Mouse (Mus musculus): ENCODE results near the gene Cirbp. TPM values are rescaled to one million over a fixed set of nuclear protein-coding genes. Genes with fewer than 3 reads are reported as not detected.

Cirbp gene
- polyA plus RNA-seq, 1 experiment: 150 TPM

DNA sequence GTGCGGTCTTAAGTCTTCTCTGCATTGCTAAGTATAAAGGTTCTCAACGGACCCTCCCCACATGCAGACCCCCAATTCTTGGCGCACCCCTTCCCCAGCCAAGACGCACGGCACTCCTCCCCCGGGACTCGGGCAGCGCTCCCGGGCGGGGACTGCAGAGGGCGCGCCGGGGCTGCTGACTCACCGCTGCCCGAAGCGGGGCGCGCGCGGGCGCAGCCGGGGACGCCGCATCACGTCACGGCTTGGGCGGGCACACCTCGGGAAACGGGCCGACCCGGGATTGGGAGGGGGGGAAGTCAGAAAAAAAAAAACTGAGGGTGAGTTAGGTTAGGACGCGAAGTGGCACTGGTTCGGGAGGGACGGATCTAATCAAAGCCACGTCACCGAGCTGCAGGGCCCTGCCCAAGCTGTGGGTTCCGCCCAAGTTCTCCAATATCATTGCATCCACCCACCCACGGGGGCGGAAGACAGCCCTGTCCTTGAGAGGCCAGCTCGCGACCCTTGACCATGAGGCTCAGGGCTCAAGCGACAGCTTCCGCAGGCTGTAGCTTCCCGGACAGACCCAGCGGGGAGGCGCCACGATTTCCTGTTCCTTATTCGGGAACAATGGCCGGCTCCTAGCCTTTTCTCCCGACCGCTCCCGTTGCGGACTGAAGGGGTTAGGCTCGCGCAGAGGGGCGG, 17.0 kb upstream of the Cirbp start:
- no peak for TF ChIP-seq POLR2A (IDR thresholded peaks at IDR 0.05; ENCODE audit: extremely low read depth, insufficient read depth, low read length)
- peak; percentile 32; the same call in 1 of the 2 replicates for TF ChIP-seq CTCF (IDR thresholded peaks at IDR 0.05; ENCODE audit: extremely low read depth, insufficient read depth, low read length)
- H3K4me3 ChIP-seq (ENCODE audit: insufficient read depth, low read length): peak overlapping the region; percentile 86

DNA sequence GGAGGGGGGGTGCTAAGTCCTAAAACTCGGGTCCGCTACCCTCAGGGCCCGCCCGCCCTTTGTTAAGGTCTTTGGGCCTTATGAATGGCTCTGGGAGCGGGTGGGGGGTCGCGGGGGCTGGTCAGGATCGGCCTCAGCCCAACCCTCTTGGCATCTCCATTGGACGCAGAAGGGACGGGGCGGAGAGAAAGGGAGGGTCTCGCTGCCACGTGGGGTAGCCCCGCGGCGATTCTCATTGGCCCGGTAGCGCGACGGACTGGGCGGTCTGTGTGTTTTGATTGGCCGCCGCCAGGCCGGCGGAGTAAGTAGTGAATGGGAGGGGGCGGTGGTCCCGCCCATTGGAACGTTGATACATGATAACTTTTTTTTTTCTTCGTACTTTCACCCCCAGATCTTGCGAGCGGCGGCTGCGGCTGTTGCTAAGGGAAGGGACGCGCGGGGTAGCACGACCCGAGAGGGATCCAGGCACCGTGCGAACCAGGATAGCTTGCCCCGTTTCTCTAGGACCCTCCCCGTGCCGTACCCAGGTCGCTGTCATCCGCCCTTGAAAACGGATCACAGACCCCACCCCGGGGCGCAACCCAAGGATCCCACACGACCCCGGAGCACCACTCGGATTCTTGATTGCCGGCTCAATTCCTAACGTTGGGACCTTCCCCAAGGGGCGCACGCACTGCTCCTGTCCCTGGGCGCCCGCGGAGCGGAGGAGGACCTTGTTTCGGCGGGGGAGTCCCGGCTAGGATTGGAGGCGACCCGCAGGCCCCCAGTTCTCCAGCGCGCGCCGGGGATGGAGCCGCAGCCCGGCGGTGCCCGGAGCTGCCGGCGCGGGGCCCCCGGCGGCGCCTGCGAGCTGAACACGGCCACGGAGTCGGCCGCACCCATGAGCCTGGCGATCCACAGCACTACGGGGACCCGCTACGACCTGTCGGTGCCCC, 16.2 kb upstream of the Cirbp start:
- H3K27ac ChIP-seq (ENCODE audit: insufficient read depth, low read length): peak overlapping the region; percentile 93
- no peaks in the 10 kb centered on the region; the same call in 1 of the 2 replicates for H3K4me1 ChIP-seq (ENCODE audit: control insufficient read depth, insufficient read depth, low read length)
- TF ChIP-seq POLR2A (IDR thresholded peaks at IDR 0.05; ENCODE audit: extremely low read depth, insufficient read depth, low read length) (peak; percentile 89), CTCF (IDR thresholded peaks at IDR 0.05; ENCODE audit: extremely low read depth, insufficient read depth, low read length) (no peak)
- H3K4me3 ChIP-seq (ENCODE audit: insufficient read depth, low read length): peak overlapping the region; percentile 86

More for the DNA sequence above, 17.0 kb upstream of the Cirbp start:
- Histone ChIP-seq H3K27ac (ENCODE audit: insufficient read depth, low read length) (peak overlapping the region; percentile 93), H3K4me1 (ENCODE audit: control insufficient read depth, insufficient read depth, low read length) (peaks cover 2% of the 10 kb centered on the region; the same call in 1 of the 2 replicates)

DNA sequence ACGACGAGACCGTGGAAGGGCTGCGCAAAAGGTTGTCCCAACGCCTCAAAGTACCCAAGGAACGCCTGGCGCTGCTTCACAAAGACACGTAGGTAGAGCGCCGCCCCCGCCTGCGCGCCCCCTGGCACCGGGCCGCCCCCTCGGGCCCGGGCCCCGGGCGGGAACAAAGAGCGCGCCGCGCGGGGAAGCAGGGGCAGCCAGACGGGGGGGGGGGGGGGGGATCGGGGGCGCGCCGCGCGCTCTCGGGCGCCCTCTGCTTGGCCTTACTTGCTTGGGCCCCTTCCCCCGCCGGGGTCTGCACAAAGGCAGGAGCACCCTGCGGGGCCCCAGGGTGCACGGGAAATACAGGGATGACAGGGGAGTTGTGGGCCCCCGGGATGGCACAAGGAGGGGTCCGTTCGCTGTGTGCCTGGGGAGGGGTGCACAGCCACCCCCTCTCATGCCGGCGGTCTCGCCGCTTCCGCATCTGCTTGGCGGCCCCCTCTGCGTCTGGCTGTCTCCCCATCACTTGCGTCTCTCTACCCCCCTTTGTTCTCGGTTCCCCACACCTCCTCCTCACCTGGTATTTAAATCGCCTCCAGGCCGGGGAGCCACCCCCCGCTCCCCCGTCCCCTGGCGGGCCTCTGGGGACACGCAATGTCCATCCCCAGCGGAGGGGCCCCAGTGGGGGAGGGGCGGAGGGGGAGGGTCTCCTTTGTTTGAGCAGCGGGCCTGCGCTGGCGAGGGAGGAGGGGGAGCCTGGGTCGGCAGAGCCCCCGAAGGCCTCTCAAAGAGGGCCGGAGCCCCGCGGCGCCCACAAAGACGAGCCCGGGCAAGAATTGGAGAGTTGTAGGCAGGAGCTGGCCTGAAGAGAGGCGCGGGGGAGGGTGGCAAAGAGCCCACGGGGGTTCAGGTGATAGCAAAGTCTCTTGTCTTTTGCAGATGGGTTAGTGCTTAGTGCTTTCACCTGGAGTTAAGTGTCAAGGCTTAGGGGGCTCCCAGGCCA, 15.3 kb upstream of the Cirbp start:
- TF ChIP-seq CTCF (IDR thresholded peaks at IDR 0.05; ENCODE audit: extremely low read depth, insufficient read depth, low read length): no peak
- TF ChIP-seq POLR2A (IDR thresholded peaks at IDR 0.05; ENCODE audit: extremely low read depth, insufficient read depth, low read length): no peak
- no peaks in the 10 kb centered on the region; the same call in 1 of the 2 replicates for H3K4me1 ChIP-seq (ENCODE audit: control insufficient read depth, insufficient read depth, low read length)
- H3K4me3 ChIP-seq (ENCODE audit: insufficient read depth, low read length): peak overlapping the region; percentile 86
- H3K27ac ChIP-seq (ENCODE audit: insufficient read depth, low read length): peak overlapping the region; percentile 97

DNA sequence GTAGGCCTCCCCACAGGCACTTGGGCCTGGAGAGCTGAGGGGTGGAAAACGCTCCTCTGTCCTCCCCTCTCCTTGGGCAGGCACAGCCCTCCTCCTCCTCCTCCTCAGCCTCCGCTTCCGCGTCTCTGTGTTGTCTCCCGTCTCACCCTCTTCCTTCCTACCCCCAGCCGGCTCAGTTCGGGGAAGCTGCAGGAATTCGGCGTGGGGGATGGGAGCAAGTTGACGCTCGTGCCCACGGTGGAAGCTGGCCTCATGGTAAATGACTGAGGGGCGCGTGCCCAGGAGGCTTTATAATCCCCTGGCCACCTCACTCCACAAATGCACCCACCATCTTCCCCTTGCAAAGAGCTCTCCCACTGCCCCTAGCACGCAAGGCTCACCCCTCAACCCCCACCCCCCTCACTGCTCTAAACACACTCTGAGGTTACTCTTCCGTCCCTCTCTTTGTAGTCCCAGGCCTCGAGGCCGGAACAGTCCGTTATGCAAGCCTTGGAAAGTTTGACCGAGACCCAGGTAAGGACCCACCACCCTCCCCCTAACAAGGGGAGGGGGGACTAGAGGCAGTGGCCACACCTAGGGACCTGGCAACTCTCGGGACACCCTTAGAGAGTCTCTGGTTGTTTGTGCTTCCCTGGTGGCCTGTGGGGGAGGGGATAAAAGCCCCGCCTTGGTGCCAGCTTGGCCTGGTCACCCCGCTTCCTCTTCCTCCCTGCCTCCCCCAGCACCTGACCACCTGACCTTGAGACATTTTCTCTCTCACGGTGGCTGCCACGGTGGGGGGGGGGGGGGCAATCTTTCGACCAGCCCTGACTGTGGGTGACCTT, 14.4 kb upstream of the Cirbp start:
- no peaks in the 10 kb centered on the region; the same call in 1 of the 2 replicates for H3K4me1 ChIP-seq (ENCODE audit: control insufficient read depth, insufficient read depth, low read length)
- peak overlapping the region; percentile 86 for H3K4me3 ChIP-seq (ENCODE audit: insufficient read depth, low read length)
- peak; percentile 40; the same call in 1 of the 2 replicates for TF ChIP-seq POLR2A (IDR thresholded peaks at IDR 0.05; ENCODE audit: extremely low read depth, insufficient read depth, low read length)
- no peak for TF ChIP-seq CTCF (IDR thresholded peaks at IDR 0.05; ENCODE audit: extremely low read depth, insufficient read depth, low read length)
- peak overlapping the region; percentile 97 for H3K27ac ChIP-seq (ENCODE audit: insufficient read depth, low read length)

DNA sequence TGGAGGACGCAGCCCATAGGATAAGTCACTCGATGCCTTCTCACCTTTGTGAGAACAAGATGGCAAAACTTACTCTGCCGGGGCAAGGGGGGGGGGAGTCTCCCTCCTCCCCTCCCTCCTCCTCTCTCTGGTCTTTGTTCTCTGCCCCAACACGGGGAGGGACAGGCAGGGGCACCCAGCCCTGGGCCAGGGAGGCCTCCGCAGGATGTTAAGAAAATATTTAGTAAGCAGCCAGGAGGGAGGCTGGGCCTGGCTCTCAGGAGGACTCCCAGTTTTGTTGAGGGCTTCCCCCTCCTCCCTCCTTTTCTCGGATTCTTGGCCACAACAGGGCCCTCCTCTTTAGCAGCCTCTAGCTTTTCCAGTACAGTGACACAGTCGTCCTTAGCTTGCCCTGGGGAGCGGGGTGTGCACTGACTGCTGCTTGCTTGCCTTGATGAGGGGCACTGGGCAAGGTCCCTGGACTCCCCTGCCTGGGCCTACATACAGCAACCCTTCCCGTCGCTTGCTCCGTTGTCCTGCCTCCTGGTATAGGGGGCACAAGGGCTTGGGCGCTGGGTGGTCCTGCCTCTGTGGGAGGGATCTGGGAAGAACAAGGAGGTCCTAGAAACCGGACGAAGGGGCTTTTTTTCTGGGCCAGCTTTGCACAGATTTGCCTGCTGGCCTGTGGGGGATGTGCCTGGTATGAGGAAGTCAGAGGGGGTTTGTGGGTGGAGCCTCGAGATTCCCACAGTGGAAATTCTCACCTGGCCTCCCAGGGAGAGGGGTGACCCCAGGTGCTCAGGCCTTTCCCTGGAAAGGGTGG, 13.5 kb upstream of the Cirbp start:
- no peaks in the 10 kb centered on the region; the same call in 1 of the 2 replicates for H3K4me1 ChIP-seq (ENCODE audit: control insufficient read depth, insufficient read depth, low read length)
- TF ChIP-seq POLR2A (IDR thresholded peaks at IDR 0.05; ENCODE audit: extremely low read depth, insufficient read depth, low read length) (no peak), CTCF (IDR thresholded peaks at IDR 0.05; ENCODE audit: extremely low read depth, insufficient read depth, low read length) (no peak)
- peak overlapping the region; percentile 86 for H3K4me3 ChIP-seq (ENCODE audit: insufficient read depth, low read length)
- H3K27ac ChIP-seq (ENCODE audit: insufficient read depth, low read length): peak overlapping the region; percentile 97

DNA sequence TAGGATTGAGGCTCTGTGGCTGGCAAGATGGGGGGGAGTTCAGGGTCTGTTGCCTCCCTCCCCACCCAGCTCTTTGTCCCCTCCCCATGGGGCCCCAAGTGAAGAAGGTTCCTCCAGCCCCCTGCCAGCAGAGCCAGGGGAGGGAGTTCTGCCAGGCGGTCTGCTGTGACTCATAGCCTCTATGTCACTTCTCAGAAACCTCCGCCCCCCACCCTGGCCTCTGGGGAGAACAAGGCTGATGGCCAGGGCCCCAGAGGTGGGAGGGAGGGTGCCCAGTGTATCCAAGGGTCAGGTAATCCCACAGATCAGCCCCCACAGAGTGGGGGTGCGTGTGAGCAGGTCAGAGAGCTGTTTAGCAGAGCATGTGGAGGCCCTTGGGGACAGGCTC, 12.9 kb upstream of the Cirbp start:
- peak overlapping the region; percentile 97; the same call in 1 of the 2 replicates for H3K27ac ChIP-seq (ENCODE audit: insufficient read depth, low read length)
- H3K4me1 ChIP-seq (ENCODE audit: control insufficient read depth, insufficient read depth, low read length): no peaks in the 10 kb centered on the region; the same call in 1 of the 2 replicates
- TF ChIP-seq POLR2A (IDR thresholded peaks at IDR 0.05; ENCODE audit: extremely low read depth, insufficient read depth, low read length): no peak
- no peak for TF ChIP-seq CTCF (IDR thresholded peaks at IDR 0.05; ENCODE audit: extremely low read depth, insufficient read depth, low read length)
- H3K4me3 ChIP-seq (ENCODE audit: insufficient read depth, low read length): peak overlapping the region; percentile 86; the same call in 1 of the 2 replicates

DNA sequence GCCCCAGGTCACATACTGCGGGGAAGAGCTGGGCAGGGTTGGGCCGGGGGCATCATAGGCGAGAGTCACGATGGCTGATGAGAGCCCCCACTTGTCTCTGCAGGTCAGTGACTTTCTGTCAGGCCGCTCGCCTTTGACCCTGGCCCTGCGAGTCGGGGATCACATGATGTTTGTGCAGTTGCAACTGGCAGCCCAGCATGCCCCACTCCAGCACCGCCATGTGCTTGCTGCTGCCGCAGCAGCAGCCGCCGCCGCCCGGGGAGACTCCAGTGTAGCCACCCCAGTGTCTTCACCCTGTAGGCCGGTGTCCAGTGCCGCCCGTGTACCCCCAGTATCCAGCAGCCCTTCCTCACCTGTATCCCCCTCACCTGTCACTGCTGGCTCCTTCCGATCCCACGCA, 12.1 kb upstream of the Cirbp start:
- Histone ChIP-seq H3K27ac (ENCODE audit: insufficient read depth, low read length) (no peak overlapping the region), H3K4me1 (ENCODE audit: control insufficient read depth, insufficient read depth, low read length) (no peaks in the 10 kb centered on the region; the same call in 1 of the 2 replicates), H3K4me3 (ENCODE audit: insufficient read depth, low read length) (no peak overlapping the region)
- TF ChIP-seq POLR2A (IDR thresholded peaks at IDR 0.05; ENCODE audit: extremely low read depth, insufficient read depth, low read length) (no peak), CTCF (IDR thresholded peaks at IDR 0.05; ENCODE audit: extremely low read depth, insufficient read depth, low read length) (no peak)
